Mouse (Mus musculus): Measurements from ENCODE around the gene Gjd3.

DNA sequence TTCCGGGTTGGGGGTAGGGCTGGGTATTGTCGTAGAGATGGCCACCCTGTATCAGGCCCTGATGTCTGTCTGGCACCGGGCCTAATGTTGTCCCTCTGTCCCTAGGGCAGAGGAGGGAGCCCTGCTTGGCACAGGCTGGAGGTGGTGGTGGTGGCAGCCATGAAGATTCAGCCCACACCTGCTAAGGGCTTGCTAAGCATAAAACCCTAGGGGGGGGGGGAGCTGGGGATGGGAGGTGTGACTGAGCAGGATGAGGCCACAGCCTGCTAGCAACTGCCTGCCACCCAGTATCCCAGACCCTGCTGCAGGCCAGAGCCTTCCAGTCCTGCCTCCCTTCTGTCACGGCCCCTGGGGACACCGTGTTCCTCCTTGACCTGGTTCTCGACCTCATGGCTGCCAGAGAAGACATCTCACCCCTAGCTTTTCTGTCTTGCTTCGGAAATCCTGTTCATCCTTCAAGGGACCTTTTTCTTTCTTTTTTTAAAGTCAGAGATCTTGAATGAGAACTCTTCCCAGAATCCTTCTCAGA, 27.0 kb downstream of the Gjd3 start:
- TF ChIP-seq CTCF (conservative IDR thresholded peaks at IDR 0.05; ENCODE audit: low read length) (no peak), NANOG (IDR thresholded peaks at IDR 0.05; ENCODE audit: borderline replicate concordance, low read length) (no peak), POU5F1 (IDR thresholded peaks at IDR 0.05; ENCODE audit: borderline replicate concordance, low read length) (no peak)
